In the genomic region with DNA sequence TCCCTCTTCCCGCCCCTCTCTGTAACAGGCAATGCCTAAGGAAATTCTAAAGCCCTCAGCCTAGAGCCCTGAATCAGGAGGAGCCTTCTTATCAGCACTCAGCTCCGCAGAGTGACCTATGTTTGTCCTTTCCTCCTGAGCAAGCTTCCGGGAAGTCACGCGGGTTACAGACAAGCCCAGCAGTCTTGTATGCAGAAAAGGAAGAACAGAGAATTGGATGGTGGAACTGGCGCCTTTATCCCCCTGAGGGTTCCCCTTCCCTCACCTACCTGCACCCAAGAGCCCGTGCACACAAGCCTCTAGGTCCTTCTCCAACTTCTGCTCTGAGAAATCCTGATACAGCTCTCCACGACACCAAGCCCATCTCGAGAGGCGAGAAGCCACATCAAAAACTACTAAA, we compare ENCODE assay signal across 11 mouse cellular contexts. TPM values are rescaled to one million over a fixed set of nuclear protein-coding genes. Genes with fewer than 3 reads are reported as not detected.
DNase-seq lines count a peak whose midpoint lies in the region; ATAC-seq and TF ChIP-seq lines count a peak whose summit lies in the region.
"Had no signal": no experiment of that assay in that cellular context is flagged by ENCODE, and none has a peak within 500 bp of the region (broad histone marks: within the 10 kb centered on the region; RNA-seq: fewer than 3 reads in every experiment).

No protein-coding gene starts in this region.

- H3K27me3 ChIP-seq in heart, embryonic 11.5 days (ENCODE audit: control insufficient read depth, insufficient read depth, low read length) = no peaks in the 10 kb centered on the region
- no peaks in the 10 kb centered on the region for H3K27me3 ChIP-seq in liver, adult 2 months (ENCODE audit: control insufficient read depth, insufficient read depth, low read length)
- H3K27me3 ChIP-seq: Patski had no signal

- H3K79me2 ChIP-seq in liver, adult 2 months (ENCODE audit: control insufficient read depth, insufficient read depth, low read length) = peaks cover 21% of the 10 kb centered on the region; the same call in 1 of the 2 replicates

- peak overlapping the region; percentile 56 for H3K4me2 ChIP-seq in heart, embryonic 11.5 days

- peaks cover 25% of the 10 kb centered on the region for H3K4me1 ChIP-seq in heart, embryonic 11.5 days (ENCODE audit: control insufficient read depth, insufficient read depth, low read length)
- H3K4me1 ChIP-seq in liver, adult 2 months (ENCODE audit: control insufficient read depth, insufficient read depth, low read length) = peaks cover 35% of the 10 kb centered on the region

- peak overlapping the region; percentile 74 for H3K27ac ChIP-seq in heart, embryonic 11.5 days (ENCODE audit: low read depth, low read length)
- peak overlapping the region; percentile 50 for H3K27ac ChIP-seq in liver, adult 2 months (replicated peaks; ENCODE audit: insufficient read depth, low read depth, low read length)

- no peak for ATAC-seq in heart, embryonic 11.5 days (replicated peaks; ENCODE audit: insufficient number of reproducible peaks, low FRiP score, low TSS enrichment)
- ATAC-seq: Patski had no signal

- TF ChIP-seq POLR2A in liver, adult 2 months (IDR thresholded peaks at IDR 0.05; ENCODE audit: extremely low read depth, insufficient read depth, low read length) = no peak

- 31% methylated on average over 9 of the region's 10 CpGs for WGBS in heart, embryonic 11.5 days (ENCODE audit: insufficient replicate concordance)
- WGBS in liver, adult 2 months = 13% methylated on average over 9 of the region's 10 CpGs

- no peak for DNase-seq in heart, postnatal 14 days
- peak; percentile 61 for DNase-seq in CD4-positive helper T cell, adult 2 months (ENCODE audit: low read depth, low spot score)
- peak; percentile 91 for DNase-seq in R1 (ENCODE audit: low read depth, low spot score)
- DNase-seq in liver, adult 2 months (ENCODE audit: extremely low read depth, low read depth, low spot score) = peak; percentile 69
- no peak for DNase-seq in cerebellum, postnatal 4 days (ENCODE audit: low spot score in 2 of 2)
- no peak for DNase-seq in layer of hippocampus, adult 11-12 months (ENCODE audit: low spot score)
- DNase-seq in adrenal gland, adult 18-20 months (ENCODE audit: low spot score in 2 of 2) = no peak
- DNase-seq: thymus, adult 18-20 months had no signal

- H3K9me3 ChIP-seq in heart, embryonic 11.5 days (replicated peaks; ENCODE audit: control insufficient read depth, low read length) = no peaks in the 10 kb centered on the region

- H3K9ac ChIP-seq in heart, embryonic 11.5 days (ENCODE audit: low read depth, low read length) = peak overlapping the region; percentile 54; the same call in 1 of the 2 replicates
- H3K9ac ChIP-seq in liver, adult 2 months (ENCODE audit: low read depth, low read length) = peak overlapping the region; percentile 48; the same call in 1 of the 2 replicates

- intact Hi-C loops in heart, postnatal 14 days (cut with DNase I) = no loop called here

- no peak for TF ChIP-seq CTCF in liver, adult 2 months (IDR thresholded peaks at IDR 0.05; ENCODE audit: low read depth, low read length)

- 0 out of 2 replicates have a peak, but pooled peaks cover 3% of the 10 kb centered on the region for H3K36me3 ChIP-seq in heart, embryonic 11.5 days (ENCODE audit: control insufficient read depth, insufficient read depth, low read length)
- H3K36me3 ChIP-seq in liver, adult 2 months (ENCODE audit: control insufficient read depth, insufficient read depth, low read length) = peaks cover 15% of the 10 kb centered on the region

- peak overlapping the region; percentile 10; the same call in 1 of the 2 replicates for H3K4me3 ChIP-seq in heart, embryonic 11.5 days (ENCODE audit: low read depth, low read length)
- H3K4me3 ChIP-seq in liver, adult 2 months (ENCODE audit: insufficient read depth, low read depth, low read length) = peak overlapping the region; percentile 43
- H3K4me3 ChIP-seq: erythroblast, embryonic 14.5 days had no signal

RNA-seq across cellular contexts. Expression of a gene that starts 4.0 kb away (rescaled TPM):
- polyA plus RNA-seq in heart, embryonic 11.5 days (2014; fragmentation: Nextera tagmentation; extraction: Ambion mirVana) = 134 and 158 TPM in 2 replicates
- 100 to 1,000 TPM; 687 to 721 TPM for total RNA-seq in heart, postnatal 14 days (2021)
- 206 and 278 TPM in 2 replicates for total RNA-seq in liver, adult 2 months (2014; rRNA removed)
- polyA plus RNA-seq in liver, adult 2 months (2012; rRNA removed) = 272 and 286 TPM in 2 replicates
- total RNA-seq in adrenal gland, adult 18-20 months (2021) = 100 to 1,000 TPM; 181 to 350 TPM

Comparison
In these comparisons a context has a peak if more than half of its experiments do, and no peak if none do; other contexts are left out.
1. DNase-seq: peak in CD4-positive helper T cell, adult 2 months (single experiment), R1 (single experiment) and liver, adult 2 months (single experiment); none in heart, postnatal 14 days (0 of 2), cerebellum, postnatal 4 days (0 of 2), layer of hippocampus, adult 11-12 months (single experiment) and adrenal gland, adult 18-20 months (0 of 2).